ENCODE assay signal across 8 mouse cellular contexts in genomic region chr6:47453098-47453497, GRCm38 (mm10). TPM values are rescaled to one million over a fixed set of nuclear protein-coding genes. Genes with fewer than 3 reads are reported as not detected.
DNase-seq lines count a peak whose midpoint lies in the region; ATAC-seq and TF ChIP-seq lines count a peak whose summit lies in the region.

TSS of gene Cul1 (plus strand) at chr6:47453398.

- H3K4me1 ChIP-seq in lung, embryonic 16.5 days (replicated peaks; ENCODE audit: control insufficient read depth, insufficient read depth, low read length): peaks cover 11% of the 10 kb centered on the region
- H3K4me1 ChIP-seq in embryonic facial prominence, embryonic 11.5 days (ENCODE audit: control insufficient read depth, insufficient read depth, low read length): no peaks in the 10 kb centered on the region
- peaks cover 30% of the 10 kb centered on the region for H3K4me1 ChIP-seq in heart, embryonic 13.5 days

- H3K9ac ChIP-seq in lung, embryonic 16.5 days (ENCODE audit: low read length): peak within 1 kb of the TSS; percentile 100
- H3K9ac ChIP-seq in embryonic facial prominence, embryonic 11.5 days (replicated peaks; ENCODE audit: low read length): peak within 1 kb of the TSS; percentile 99
- peak within 1 kb of the TSS; percentile 99 for H3K9ac ChIP-seq in heart, embryonic 13.5 days

- no peak for DNase-seq in lung, postnatal 14 days
- no peak for DNase-seq in embryonic facial prominence, embryonic 11.5 days (ENCODE audit: low spot score)
- DNase-seq in left cerebral cortex, postnatal 14 days (ENCODE audit: low spot score in 2 of 2): no peak
- DNase-seq in natural killer cell, adult 2 months (ENCODE audit: low spot score in 2 of 2): no peak
- DNase-seq in cerebellum, adult 11 months: no peak

- H3K9me3 ChIP-seq in lung, embryonic 16.5 days (ENCODE audit: control insufficient read depth, low read length): no peaks in the 10 kb centered on the region
- H3K9me3 ChIP-seq in embryonic facial prominence, embryonic 11.5 days (replicated peaks; ENCODE audit: control insufficient read depth, low read length): no peaks in the 10 kb centered on the region
- H3K9me3 ChIP-seq in heart, embryonic 13.5 days: no peaks in the 10 kb centered on the region

- intact Hi-C loops in left cerebral cortex, postnatal 14 days (cut with DNase I): loop anchor here (5.0 kb wide), 1 partner anchor 136 kb away; no protein-coding TSS in a partner anchor

- no peaks in the 10 kb centered on the region for H3K27me3 ChIP-seq in lung, embryonic 16.5 days (ENCODE audit: control insufficient read depth, insufficient read depth, low read depth, low read length)
- H3K27me3 ChIP-seq in embryonic facial prominence, embryonic 11.5 days (ENCODE audit: control insufficient read depth, insufficient read depth, low read length): no peaks in the 10 kb centered on the region
- H3K27me3 ChIP-seq in heart, embryonic 13.5 days (replicated peaks): no peaks in the 10 kb centered on the region
- no peaks in the 10 kb centered on the region for H3K27me3 ChIP-seq in myocyte (ENCODE audit: control insufficient read depth, insufficient read depth, insufficient read length)

- peak within 1 kb of the TSS; percentile 71 for H3K4me3 ChIP-seq in lung, embryonic 16.5 days (ENCODE audit: low read length)
- H3K4me3 ChIP-seq in embryonic facial prominence, embryonic 11.5 days (ENCODE audit: low read depth, low read length): peak within 1 kb of the TSS; percentile 99
- H3K4me3 ChIP-seq in heart, embryonic 13.5 days: peak within 1 kb of the TSS; percentile 99
- H3K4me3 ChIP-seq in myocyte: peak within 1 kb of the TSS; percentile 42

- H3K4me2 ChIP-seq in lung, embryonic 16.5 days (ENCODE audit: low read depth, low read length): peak within 1 kb of the TSS; percentile 64
- H3K4me2 ChIP-seq in embryonic facial prominence, embryonic 11.5 days (ENCODE audit: low read depth, low read length): peak within 1 kb of the TSS; percentile 76
- H3K4me2 ChIP-seq in heart, embryonic 13.5 days: peak within 1 kb of the TSS; percentile 81
- peak within 1 kb of the TSS; percentile 82 for H3K4me2 ChIP-seq in myocyte (ENCODE audit: low read depth)

- 31% methylated on average over 2 of the region's 2 CpGs for WGBS in lung, embryonic 16.5 days
- 33% methylated on average over 2 of the region's 2 CpGs for WGBS in embryonic facial prominence, embryonic 11.5 days
- 36% methylated on average over 2 of the region's 2 CpGs for WGBS in heart, embryonic 13.5 days

- no peak for ATAC-seq in lung, embryonic 16.5 days (ENCODE audit: low read depth)
- no peak for ATAC-seq in embryonic facial prominence, embryonic 11.5 days (replicated peaks; ENCODE audit: insufficient number of reproducible peaks, low FRiP score, low TSS enrichment, low read depth)
- no peak for ATAC-seq in heart, embryonic 13.5 days (ENCODE audit: extremely low read depth, insufficient number of reproducible peaks, low FRiP score, low TSS enrichment)

- H3K27ac ChIP-seq in lung, embryonic 16.5 days (ENCODE audit: low read length): peak within 1 kb of the TSS; percentile 98
- peak within 1 kb of the TSS; percentile 98 for H3K27ac ChIP-seq in embryonic facial prominence, embryonic 11.5 days (replicated peaks; ENCODE audit: low read depth, low read length)
- peak within 1 kb of the TSS; percentile 97 for H3K27ac ChIP-seq in heart, embryonic 13.5 days (replicated peaks)

- H3ac ChIP-seq in myocyte (ENCODE audit: control insufficient read depth, insufficient read length): peak within 1 kb of the TSS; percentile 92

- no peak for TF ChIP-seq POLR2A in myocyte (IDR thresholded peaks at IDR 0.05; ENCODE audit: insufficient read length, low read depth)

- H3K36me3 ChIP-seq in lung, embryonic 16.5 days (ENCODE audit: control insufficient read depth, insufficient read depth, low read length): no peaks in the 10 kb centered on the region
- no peaks in the 10 kb centered on the region for H3K36me3 ChIP-seq in embryonic facial prominence, embryonic 11.5 days (replicated peaks; ENCODE audit: control insufficient read depth, insufficient read depth, low read depth, low read length)
- no peaks in the 10 kb centered on the region for H3K36me3 ChIP-seq in heart, embryonic 13.5 days
- H3K36me3 ChIP-seq in myocyte (ENCODE audit: control insufficient read depth, insufficient read depth): no peaks in the 10 kb centered on the region

- H3K79me2 ChIP-seq in myocyte (ENCODE audit: control insufficient read depth, insufficient read depth): peaks cover 36% of the 10 kb centered on the region

TF ChIP-seq in myocyte, 11 proteins besides CTCF, POLR2A, EP300 and RAD21:
- TF ChIP-seq E2F4 (IDR thresholded peaks at IDR 0.05; ENCODE audit: insufficient read depth) (no peak), POLR2AphosphoS2 (IDR thresholded peaks at IDR 0.05; ENCODE audit: insufficient read length, low read depth) (no peak), TCF12 (IDR thresholded peaks at IDR 0.05; ENCODE audit: insufficient read depth, poor library complexity, severe bottlenecking) (no peak), MAX (IDR thresholded peaks at IDR 0.05; ENCODE audit: low read depth) (no peak), USF1 (IDR thresholded peaks at IDR 0.05; ENCODE audit: low read depth) (no peak), SRF (IDR thresholded peaks at IDR 0.05; ENCODE audit: control insufficient read depth, insufficient read length, low read depth) (no peak), CEBPB (IDR thresholded peaks at IDR 0.05; ENCODE audit: insufficient read depth, poor library complexity, severe bottlenecking) (no peak), MYOG (IDR thresholded peaks at IDR 0.05; ENCODE audit: control insufficient read depth in 1 of 3, insufficient read depth in 1 of 3, insufficient read length in 2 of 3, low read depth in 2 of 3) (no peak), MYOD1 (IDR thresholded peaks at IDR 0.05; ENCODE audit: control insufficient read depth in 1 of 3, insufficient read length in 2 of 3, low read depth in 2 of 3) (no peak), TCF3 (IDR thresholded peaks at IDR 0.05; ENCODE audit: insufficient read length, low read depth) (no peak), REST (IDR thresholded peaks at IDR 0.05; ENCODE audit: insufficient read depth, insufficient read length) (no peak)

RNA-seq across cellular contexts. Expression of gene Cul1, which starts in this region (rescaled TPM):
- polyA plus RNA-seq in lung, embryonic 16.5 days (2015; fragmentation: Nextera tagmentation; extraction: Ambion mirVana): 135 and 137 TPM in 2 replicates
- 179 and 182 TPM in 2 replicates for polyA plus RNA-seq in embryonic facial prominence, embryonic 11.5 days (2014; fragmentation: Nextera tagmentation; extraction: Ambion mirVana)
- 92.0 and 92.5 TPM in 2 replicates for polyA plus RNA-seq in heart, embryonic 13.5 days (2015; fragmentation: Nextera tagmentation; extraction: Ambion mirVana)
- 100 to 1,000 TPM; 116 to 127 TPM for total RNA-seq in left cerebral cortex, postnatal 14 days (2021)
- 29.5 TPM for polyA plus RNA-seq in myocyte (2012; fragmentation: generic; extraction: Trizol)

Comparison
In these comparisons a context has a peak if more than half of its experiments do, and no peak if none do; other contexts are left out.
1. H3K4me3 ChIP-seq: peak in every context shown above with its lines; median percentile 99 in embryonic facial prominence, embryonic 11.5 days; 99 in heart, embryonic 13.5 days; 71 in lung, embryonic 16.5 days; 42 in myocyte.